Mouse (Mus musculus) hindbrain, embryonic 14.5 days (tissue): Measurements from ENCODE around the gene Rnf149. TPM values are rescaled to one million over a fixed set of nuclear protein-coding genes. Genes with fewer than 3 reads are reported as not detected.

Experiments
- ATAC-seq: fragments of 200-750 bp; cut with Nextera tagmentation; 2 replicates; pipeline ENCODE4 v1.8.0; 2017; ENCODE audit warnings: moderate number of reproducible peaks, mild to moderate bottlenecking, moderate TSS enrichment, moderate library complexity; ENCODE audit not compliant: low FRiP score
- DNase-seq: peaks from one replicate; pipeline ENCODE4 v3.0.0-alpha.2; 2015; ENCODE audit warnings: low spot score
- H3K27ac ChIP-seq: fragments of 300-500 bp; sonication (generic); 2 replicates; pipeline ENCODE4 v1.5.1; 2014; ENCODE audit warnings: mild to moderate bottlenecking, moderate library complexity
- H3K27me3 ChIP-seq: fragments of 300-500 bp; sonication (generic); 2 replicates; pipeline ENCODE4 v1.6.1; 2014; ENCODE audit warnings: mild to moderate bottlenecking, low read length, mixed read lengths; ENCODE audit not compliant: control insufficient read depth, insufficient read depth
- H3K36me3 ChIP-seq: fragments of 300-500 bp; sonication (generic); replicated peaks from 2 replicates; pipeline ENCODE4 v1.6.1; 2014; ENCODE audit not compliant: control insufficient read depth, insufficient read depth
- H3K4me1 ChIP-seq: fragments of 300-500 bp; sonication (generic); replicated peaks from 2 replicates; pipeline ENCODE4 v1.6.1; 2014; ENCODE audit warnings: antibody characterized with exemption, low read length, mixed read lengths; ENCODE audit not compliant: control insufficient read depth, insufficient read depth
- H3K4me2 ChIP-seq: fragments of 300-500 bp; sonication (generic); replicated peaks from 2 replicates; pipeline ENCODE4 v1.6.1; 2014; ENCODE audit warnings: mild to moderate bottlenecking, moderate library complexity
- H3K4me3 ChIP-seq: fragments of 300-500 bp; sonication (generic); replicated peaks from 2 replicates; pipeline ENCODE4 v1.5.1; 2014; ENCODE audit warnings: mild to moderate bottlenecking, low read length
- H3K9ac ChIP-seq: fragments of 300-500 bp; sonication (generic); 2 replicates; pipeline ENCODE4 v1.6.1; 2014
- H3K9me3 ChIP-seq: fragments of 300-500 bp; sonication (generic); 2 replicates; pipeline ENCODE4 v1.6.1; 2016; ENCODE audit warnings: low read length; ENCODE audit not compliant: control insufficient read depth
- WGBS: fragments of 180-500 bp; shearing (Covaris S2); extraction: QIAGEN DNeasy Blood & Tissue Kit; methylation state at CpG from one replicate; pipeline ENCODE4 v1.1.7; 2014; 5-methylcytosine and 5-hydroxymethylcytosine counted together
- polyA plus RNA-seq: library from polyadenylated mRNA; unstranded; fragments of >200 nt; fragmentation: Nextera tagmentation; extraction: Ambion mirVana; gene quantifications from 2 replicates; pipeline ENCODE4 v1.2.1, GENCODE M21; 2014

Rnf149 gene
- 26.9 and 28.9 TPM in 2 replicates for polyA plus RNA-seq

- peak; percentile 96 for ATAC-seq
- peak; percentile 95 for DNase-seq
- Histone ChIP-seq H3K36me3 (no peaks in the 10 kb centered on the region), H3K4me1 (peaks cover 20% of the 10 kb centered on the region), H3K9me3 (no peaks in the 10 kb centered on the region), H3K27me3 (no peaks in the 10 kb centered on the region), H3K4me3 (peak within 1 kb of the TSS; percentile 92), H3K27ac (peak within 1 kb of the TSS; percentile 98), H3K4me2 (peak within 1 kb of the TSS; percentile 65), H3K9ac (peak within 1 kb of the TSS; percentile 99)
- under 1% methylated on average over 49 of the region's 49 CpGs for WGBS
Measured at GRCm38 (mm10) chr1:39577253-39577705, at the start of gene Rnf149. Rnf149 (minus strand) TSS chr1:39577405.

GRCm38 (mm10) chr1:39625491-39625890, 48.3 kb upstream of the Rnf149 start:
- WGBS, result 66% methylated on average over 3 of the region's 3 CpGs
- Histone ChIP-seq H3K9me3 (peaks cover 4% of the 10 kb centered on the region; the same call in 1 of the 2 replicates), H3K36me3 (no peaks in the 10 kb centered on the region), H3K27me3 (no peaks in the 10 kb centered on the region), H3K9ac (no peak overlapping the region), H3K4me2 (no peak overlapping the region), H3K27ac (no peak overlapping the region), H3K4me3 (no peak overlapping the region), H3K4me1 (no peaks in the 10 kb centered on the region)
- no peak for ATAC-seq
- DNase-seq, result no peak

- Histone ChIP-seq H3K9ac (no peak overlapping the region), H3K9me3 (peaks cover 6% of the 10 kb centered on the region; the same call in 1 of the 2 replicates), H3K4me1 (no peaks in the 10 kb centered on the region), H3K27ac (no peak overlapping the region), H3K27me3 (no peaks in the 10 kb centered on the region), H3K4me3 (no peak overlapping the region), H3K36me3 (no peaks in the 10 kb centered on the region), H3K4me2 (no peak overlapping the region)
- no peak for ATAC-seq
- no peak for DNase-seq
- 62% methylated on average over 1 of the region's 1 CpGs for WGBS
Measured at GRCm38 (mm10) chr1:39623729-39624128, 46.5 kb upstream of the Rnf149 start.

- H3K27ac ChIP-seq, result no peak overlapping the region
- ATAC-seq, result no peak
- 90% methylated on average over 5 of the region's 5 CpGs for WGBS
- no peaks in the 10 kb centered on the region for H3K4me1 ChIP-seq
- no peaks in the 10 kb centered on the region for H3K36me3 ChIP-seq
- H3K4me3 ChIP-seq, result no peak overlapping the region
- H3K4me2 ChIP-seq, result no peak overlapping the region
- no peak overlapping the region for H3K9ac ChIP-seq
- no peaks in the 10 kb centered on the region for H3K27me3 ChIP-seq
- H3K9me3 ChIP-seq, result peaks cover 6% of the 10 kb centered on the region; the same call in 1 of the 2 replicates
- DNase-seq, result no peak
Measured at GRCm38 (mm10) chr1:39623106-39623505, 45.9 kb upstream of the Rnf149 start.

GRCm38 (mm10) chr1:39618524-39618923, 41.3 kb upstream of the Rnf149 start:
- Histone ChIP-seq H3K36me3 (no peaks in the 10 kb centered on the region), H3K9ac (no peak overlapping the region), H3K4me1 (no peaks in the 10 kb centered on the region), H3K4me3 (no peak overlapping the region), H3K27ac (no peak overlapping the region), H3K4me2 (no peak overlapping the region), H3K27me3 (no peaks in the 10 kb centered on the region), H3K9me3 (peaks cover 6% of the 10 kb centered on the region; the same call in 1 of the 2 replicates)
- DNase-seq (no peak), ATAC-seq (no peak)
- WGBS, result 36% methylated on average over 8 of the region's 8 CpGs

GRCm38 (mm10) chr1:39615526-39615925, 38.3 kb upstream of the Rnf149 start:
- no peak overlapping the region for H3K4me3 ChIP-seq
- DNase-seq (no peak), ATAC-seq (no peak)
- H3K4me1 ChIP-seq, result no peaks in the 10 kb centered on the region
- no peaks in the 10 kb centered on the region for H3K36me3 ChIP-seq
- 78% methylated on average over 6 of the region's 6 CpGs for WGBS
- no peak overlapping the region for H3K4me2 ChIP-seq
- no peak overlapping the region for H3K9ac ChIP-seq
- peaks cover 2% of the 10 kb centered on the region; the same call in 1 of the 2 replicates for H3K9me3 ChIP-seq
- no peak overlapping the region for H3K27ac ChIP-seq
- no peaks in the 10 kb centered on the region for H3K27me3 ChIP-seq

- peak; percentile 71 for DNase-seq
- 37% methylated on average over 11 of the region's 11 CpGs for WGBS
- Histone ChIP-seq H3K4me1 (no peaks in the 10 kb centered on the region), H3K27me3 (no peaks in the 10 kb centered on the region), H3K9ac (no peak overlapping the region), H3K4me3 (no peak overlapping the region), H3K4me2 (no peak overlapping the region), H3K36me3 (no peaks in the 10 kb centered on the region), H3K9me3 (no peaks in the 10 kb centered on the region), H3K27ac (no peak overlapping the region)
- no peak for ATAC-seq
Measured at GRCm38 (mm10) chr1:39614462-39615279, 37.5 kb upstream of the Rnf149 start.

- ATAC-seq, result no peak
- H3K9me3 ChIP-seq, result no peaks in the 10 kb centered on the region
- H3K9ac ChIP-seq, result no peak overlapping the region
- H3K4me2 ChIP-seq, result no peak overlapping the region
- WGBS, result 87% methylated on average over 3 of the region's 3 CpGs
- H3K27me3 ChIP-seq, result no peaks in the 10 kb centered on the region
- H3K4me1 ChIP-seq, result no peaks in the 10 kb centered on the region
- DNase-seq, result no peak
- H3K27ac ChIP-seq, result no peak overlapping the region
- no peak overlapping the region for H3K4me3 ChIP-seq
- H3K36me3 ChIP-seq, result no peaks in the 10 kb centered on the region
Measured at GRCm38 (mm10) chr1:39613061-39613460, 35.9 kb upstream of the Rnf149 start.

GRCm38 (mm10) chr1:39612491-39612890, 35.3 kb upstream of the Rnf149 start:
- Histone ChIP-seq H3K9me3 (no peaks in the 10 kb centered on the region), H3K36me3 (no peaks in the 10 kb centered on the region), H3K4me2 (no peak overlapping the region), H3K4me3 (no peak overlapping the region), H3K27me3 (no peaks in the 10 kb centered on the region), H3K9ac (no peak overlapping the region), H3K27ac (no peak overlapping the region), H3K4me1 (no peaks in the 10 kb centered on the region)
- no peak for ATAC-seq
- DNase-seq, result no peak
- 82% methylated on average over 5 of the region's 5 CpGs for whole genome bisulfite sequencing
